Mouse (Mus musculus) cerebellum, adult 2 months (tissue): ENCODE data around the gene Smpdl3b.
A peak's percentile ranks its signal among the peaks of the same experiment; 100 is the strongest.

Experiments used
- CTCF ChIP-seq: fragments of 200-500 bp; IDR thresholded peaks from 2 replicates; pipeline ENCODE4 v1.5.1; 2011; ENCODE audit warnings: low read depth, mild to moderate bottlenecking, control low read depth, low read length, moderate library complexity, borderline replicate concordance; ENCODE audit not compliant: insufficient read depth
- POLR2A ChIP-seq: fragments of 200-500 bp; IDR thresholded peaks from 2 replicates; pipeline ENCODE4 v1.6.1; 2011; ENCODE audit warnings: low read length, control low read depth, borderline replicate concordance; ENCODE audit not compliant: insufficient read depth

GRCm38 (mm10) chr4:132776764-132777163 is 19.7 kb upstream of the Smpdl3b start:
- TF ChIP-seq CTCF (peak; percentile 55; the same call in 1 of the 2 replicates), POLR2A (no peak)
